Mouse (Mus musculus) heart, postnatal 0 days (tissue): Measurements from ENCODE around the gene Mrpl45.

Experiments used
- CTCF ChIP-seq: IDR thresholded peaks from 2 replicates; pipeline ENCODE4 v1.5.1; 2016; ENCODE audit warnings: antibody characterized with exemption, control low read depth, low read depth
- EP300 ChIP-seq: IDR thresholded peaks from 2 replicates; pipeline ENCODE4 v1.6.1; 2016; ENCODE audit warnings: antibody characterized with exemption, low read depth

DNA sequence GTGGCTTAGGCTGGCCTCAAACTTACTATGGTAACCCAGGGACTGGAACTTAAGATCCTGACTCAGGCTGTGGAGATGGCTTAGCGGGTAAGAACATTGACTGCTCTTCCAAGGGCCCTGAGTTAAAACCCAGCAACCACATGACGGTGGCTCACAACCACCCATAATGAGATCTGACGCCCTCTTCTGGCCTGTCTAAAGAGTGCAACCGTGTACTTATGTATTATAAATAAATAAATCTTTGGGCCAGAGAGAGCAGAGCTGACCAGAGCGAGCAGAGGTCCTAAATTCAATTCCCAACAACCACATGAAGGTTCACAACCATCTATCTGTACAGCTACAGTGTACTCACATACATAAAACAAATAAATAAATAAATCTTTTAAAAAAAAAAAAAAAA, 41.9 kb upstream of the Mrpl45 start:
- TF ChIP-seq CTCF (no peak), EP300 (no peak)
